Mouse (Mus musculus) v-Abl transformed pro-B cells (cell line): ENCODE results near the gene Crct1.

Experiments used
- in situ Hi-C, 2 experiments: fragments of 400-800 bp; cut with MboI; formaldehyde crosslinking; loops; one replicate each; pipeline ENCODE4 v1.15.1; 2025; ENCODE audit not compliant: unreplicated experiment in 2 of 2

The Crct1 gene

GRCm38 (mm10) chr3:93015460-93016104 lies at the start of gene Crct1:
Gene Crct1, minus strand, starts transcription at chr3:93015687.
- in situ Hi-C loops: no loop called here

GRCm38 (mm10) chr3:93052826-93053474 lies 37.5 kb upstream of the Crct1 start:
- in situ Hi-C loops: no loop called here

GRCm38 (mm10) chr3:93050182-93050581 lies 34.7 kb upstream of the Crct1 start:
- in situ Hi-C loops: no loop called here

- in situ Hi-C loops: no loop called here
Measured at GRCm38 (mm10) chr3:93031450-93031849, 16.0 kb upstream of the Crct1 start.

- in situ Hi-C loops: no loop called here
Measured at GRCm38 (mm10) chr3:93025486-93025885, 10.0 kb upstream of the Crct1 start.

- in situ Hi-C loops: no loop called here
Measured at GRCm38 (mm10) chr3:93023411-93024184, 8.1 kb upstream of the Crct1 start.

- in situ Hi-C loops: no loop called here
Measured at GRCm38 (mm10) chr3:93021171-93021570, 5.7 kb upstream of the Crct1 start.

- in situ Hi-C loops: no loop called here
Measured at GRCm38 (mm10) chr3:93018960-93019359, 3.5 kb upstream of the Crct1 start, which contains the start of gene Lce1m. Gene Lce1m, minus strand, starts transcription at chr3:93019060.

GRCm38 (mm10) chr3:93014871-93015270 lies 616 bp downstream of the Crct1 start:
- in situ Hi-C loops: no loop called here

- in situ Hi-C loops: no loop called here
Measured at GRCm38 (mm10) chr3:93014378-93014801, 1.1 kb downstream of the Crct1 start.

- in situ Hi-C loops: no loop called here
Measured at GRCm38 (mm10) chr3:93002843-93003242, 12.6 kb downstream of the Crct1 start.

GRCm38 (mm10) chr3:93000621-93001020 lies 14.9 kb downstream of the Crct1 start:
- in situ Hi-C loops: no loop called here

- in situ Hi-C loops: no loop called here
Measured at GRCm38 (mm10) chr3:92998691-92999090, 16.8 kb downstream of the Crct1 start.

GRCm38 (mm10) chr3:92991926-92992325 lies 23.6 kb downstream of the Crct1 start, which contains the start of gene Lce3f:
Gene Lce3f, plus strand, starts transcription at chr3:92992226.
- in situ Hi-C loops: no loop called here

- in situ Hi-C loops: no loop called here
Measured at GRCm38 (mm10) chr3:92978484-92978883, 37.0 kb downstream of the Crct1 start.

GRCm38 (mm10) chr3:92966761-92967160 lies 48.7 kb downstream of the Crct1 start, which contains the start of gene Lce3e:
Gene Lce3e, plus strand, starts transcription at chr3:92967061.
- in situ Hi-C loops: no loop called here
